Mouse (Mus musculus) embryonic fibroblast, embryonic 13.5 days (primary cell): ENCODE measurements around the gene Neurl1a.

Source experiments
- CTCF ChIP-seq: IDR thresholded peaks from 2 replicates; pipeline ENCODE4 v1.5.1; 2011; ENCODE audit warnings: mild to moderate bottlenecking, control low read depth, low read length, moderate library complexity, borderline replicate concordance; ENCODE audit not compliant: insufficient read depth
- POLR2A ChIP-seq: IDR thresholded peaks from 2 replicates; pipeline ENCODE4 v1.6.1; 2011; ENCODE audit warnings: low read depth, mild to moderate bottlenecking, control low read depth, low read length, moderate library complexity

DNA sequence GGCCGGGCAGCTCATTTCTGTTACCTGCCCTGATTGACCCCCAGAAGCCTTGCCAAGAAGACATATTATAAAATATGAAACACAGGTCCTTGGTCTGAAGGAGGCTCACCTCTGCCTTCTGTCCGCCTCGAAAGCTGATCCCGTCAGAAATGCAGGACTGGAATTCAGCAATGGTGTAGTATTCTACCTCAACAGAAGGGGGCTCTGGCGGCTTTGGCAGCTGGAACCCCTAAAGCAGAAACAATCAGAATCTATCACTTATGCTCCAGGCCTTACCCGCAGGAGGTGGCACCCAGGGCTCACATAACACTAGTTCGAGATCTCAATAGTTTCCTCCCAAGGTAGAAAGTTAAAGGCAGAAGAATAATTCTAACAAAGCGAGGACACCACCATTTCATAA is 91.1 kb downstream of the Neurl1a start:
- 0 out of 2 replicates have a peak, but pooled peaks have one; percentile 30 for TF ChIP-seq CTCF
- TF ChIP-seq POLR2A = no peak
